Mouse (Mus musculus): ENCODE measurements around the gene Mynn.

Gene Mynn

DNA sequence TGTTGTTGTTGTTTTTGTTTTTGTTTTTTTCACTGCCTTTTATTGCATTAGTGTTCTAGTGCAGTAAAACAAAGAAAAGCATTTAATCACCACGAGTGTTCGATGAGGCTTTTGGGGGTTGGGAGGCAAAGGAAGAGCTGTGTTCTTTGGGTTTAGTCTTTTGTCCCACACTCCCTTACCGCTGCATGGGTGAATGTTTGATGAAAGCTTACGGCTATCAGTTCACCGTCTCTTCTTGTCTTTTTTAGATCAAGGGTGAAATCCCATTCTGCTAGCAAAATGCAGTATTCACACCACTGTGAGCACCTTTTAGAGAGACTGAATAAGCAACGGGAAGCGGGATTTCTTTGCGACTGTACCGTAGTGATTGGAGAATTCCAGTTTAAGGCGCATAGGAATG, 1.4 kb downstream of the Mynn start:
- TF ChIP-seq GATA4 (IDR thresholded peaks at IDR 0.05; ENCODE audit: insufficient replicate concordance, low read length): no peak

DNA sequence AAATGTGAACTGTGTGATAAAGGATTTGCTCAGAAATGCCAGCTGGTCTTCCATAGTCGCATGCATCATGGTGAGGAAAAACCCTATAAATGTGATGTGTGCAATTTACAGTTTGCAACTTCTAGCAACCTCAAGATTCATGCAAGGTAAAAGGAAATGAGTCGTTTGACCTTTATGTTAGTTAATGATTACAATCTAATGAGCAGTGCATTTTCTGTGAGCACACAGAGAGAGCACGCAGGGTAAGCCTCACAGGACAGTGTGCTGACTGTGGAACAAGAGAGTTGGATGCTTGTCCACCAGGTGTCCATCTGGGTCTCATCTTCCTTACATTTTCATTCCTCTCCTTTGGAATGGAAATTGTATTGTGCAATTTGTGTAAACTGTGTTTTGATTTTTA, 7.1 kb downstream of the Mynn start:
- TF ChIP-seq GATA4 (IDR thresholded peaks at IDR 0.05; ENCODE audit: insufficient replicate concordance, low read length): no peak

DNA sequence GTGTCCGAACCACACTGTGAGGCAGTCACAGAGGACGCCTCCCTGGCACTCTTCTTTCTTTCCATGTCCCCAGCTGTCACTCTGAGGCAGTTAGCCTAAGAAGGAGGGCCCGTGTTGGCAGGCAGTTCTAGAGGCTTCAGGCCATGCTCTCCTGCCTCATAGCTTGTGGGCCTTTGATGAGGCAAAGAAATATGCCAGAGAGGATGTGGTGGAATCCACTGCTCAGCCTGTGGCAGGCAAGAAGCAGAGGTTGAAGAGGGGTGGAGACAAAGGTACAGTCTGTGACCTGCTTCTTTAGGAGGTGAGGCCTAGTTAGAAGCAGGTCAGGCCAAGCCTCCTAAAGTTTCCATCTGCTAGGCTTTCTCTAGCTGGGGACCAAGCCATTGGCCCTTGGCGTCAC, 9.1 kb downstream of the Mynn start:
- no peak for TF ChIP-seq GATA4 (IDR thresholded peaks at IDR 0.05; ENCODE audit: insufficient replicate concordance, low read length)

DNA sequence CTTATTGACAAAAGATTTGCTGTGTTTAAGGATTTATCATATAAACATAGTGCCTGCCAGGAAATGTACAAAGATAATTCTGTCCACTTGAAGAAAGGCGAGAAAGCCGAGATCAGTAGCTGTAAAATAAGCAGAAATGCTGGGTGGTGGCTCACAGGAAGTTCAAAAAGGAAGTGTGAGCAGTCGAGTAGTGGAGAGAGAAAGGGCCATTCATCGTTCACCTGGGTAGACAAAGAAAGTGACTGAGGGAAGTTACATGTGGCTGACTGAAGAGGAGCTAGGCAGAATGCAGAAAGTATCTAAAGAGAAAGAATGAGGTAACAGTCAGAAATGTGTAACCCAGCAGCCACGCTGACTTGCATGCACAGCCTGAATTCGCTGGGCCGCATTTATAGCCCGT, 18.3 kb downstream of the Mynn start:
- peak; percentile 42; the same call in 1 of the 2 replicates for TF ChIP-seq GATA4 (IDR thresholded peaks at IDR 0.05; ENCODE audit: insufficient replicate concordance, low read length)

DNA sequence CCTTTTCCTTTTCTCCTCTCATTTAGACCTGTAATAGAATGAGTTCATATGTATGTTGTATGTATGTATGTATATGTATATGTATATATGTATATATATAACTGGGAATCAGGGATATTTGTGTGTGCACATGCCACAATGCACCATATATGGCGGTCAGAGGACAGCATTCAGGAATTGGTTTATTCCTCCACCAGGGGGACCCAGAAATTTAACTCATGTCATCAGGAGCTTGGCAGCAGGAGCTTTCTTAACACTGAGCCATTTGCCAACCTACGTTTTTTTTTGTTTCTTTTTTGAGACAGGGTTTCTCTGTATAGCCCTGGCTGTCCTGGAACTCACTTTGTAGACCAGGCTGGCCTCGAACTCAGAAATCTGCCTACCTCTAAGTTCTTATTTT, 31.8 kb downstream of the Mynn start:
- TF ChIP-seq GATA4 (IDR thresholded peaks at IDR 0.05; ENCODE audit: insufficient replicate concordance, low read length): no peak

DNA sequence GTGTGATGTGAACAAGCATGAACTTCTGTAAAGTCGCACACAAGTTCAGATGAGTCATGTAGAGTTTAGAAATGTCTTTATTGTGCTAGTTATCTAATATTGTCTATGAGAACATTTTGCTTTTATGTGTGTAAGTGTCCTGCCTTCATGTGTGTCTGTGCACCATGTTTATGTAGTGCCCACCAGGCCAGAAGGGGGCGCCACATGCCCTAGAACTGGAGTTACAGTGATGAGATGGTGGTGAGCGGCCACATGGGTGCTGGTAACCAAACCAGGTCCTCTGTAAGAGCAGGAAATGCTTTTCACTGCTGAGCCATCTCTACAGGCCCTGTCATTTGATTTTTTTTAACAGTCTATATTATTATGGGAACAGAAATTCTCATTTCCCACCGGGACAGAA, 33.8 kb downstream of the Mynn start:
- TF ChIP-seq GATA4 (IDR thresholded peaks at IDR 0.05; ENCODE audit: insufficient replicate concordance, low read length): no peak

DNA sequence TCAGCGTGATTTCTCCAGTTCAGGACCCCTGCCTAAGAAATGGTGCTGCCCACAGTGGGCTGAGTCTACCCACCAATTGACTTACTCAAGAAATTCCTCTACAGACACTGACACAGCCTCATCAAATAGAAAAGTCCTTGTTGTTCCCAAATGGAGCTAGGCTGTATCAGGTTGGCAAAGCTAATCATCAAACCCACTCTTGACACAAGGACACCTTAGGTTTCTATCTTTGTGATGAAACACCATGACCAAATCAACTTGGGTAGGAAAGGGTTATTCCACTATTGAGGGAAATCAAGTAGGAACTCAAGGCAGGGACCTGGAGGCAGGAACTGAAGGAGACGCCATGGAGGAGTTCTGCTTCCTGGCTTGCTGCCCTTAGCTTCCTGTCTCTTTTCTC, 42.3 kb downstream of the Mynn start, which contains the start of gene Lrriq4:
Gene Lrriq4 (plus strand): TSS at position 301 of the 400 bp plus-strand sequence.
- no peak for TF ChIP-seq GATA4 (IDR thresholded peaks at IDR 0.05; ENCODE audit: insufficient replicate concordance, low read length)

DNA sequence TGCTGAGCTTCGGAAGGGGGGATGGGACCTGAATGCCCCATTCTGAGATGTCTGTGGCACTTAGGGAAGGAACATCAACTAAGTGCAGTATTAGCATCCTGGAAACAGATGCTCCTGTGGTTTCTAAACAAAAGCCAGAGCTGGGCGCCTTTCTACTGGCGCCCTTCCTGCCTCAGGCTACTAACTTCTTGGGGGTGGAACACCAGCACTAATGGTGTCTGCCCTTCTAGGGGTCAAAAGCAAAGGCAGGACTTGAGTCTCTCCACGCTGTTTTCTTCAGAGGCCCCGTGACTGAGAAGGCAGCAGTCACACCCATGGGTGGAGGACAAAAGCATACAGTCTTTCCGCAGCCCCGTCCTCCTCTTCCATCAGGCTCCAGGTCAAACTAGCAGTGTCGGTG, 44.9 kb downstream of the Mynn start:
- TF ChIP-seq GATA4 (IDR thresholded peaks at IDR 0.05; ENCODE audit: insufficient replicate concordance, low read length): no peak

DNA sequence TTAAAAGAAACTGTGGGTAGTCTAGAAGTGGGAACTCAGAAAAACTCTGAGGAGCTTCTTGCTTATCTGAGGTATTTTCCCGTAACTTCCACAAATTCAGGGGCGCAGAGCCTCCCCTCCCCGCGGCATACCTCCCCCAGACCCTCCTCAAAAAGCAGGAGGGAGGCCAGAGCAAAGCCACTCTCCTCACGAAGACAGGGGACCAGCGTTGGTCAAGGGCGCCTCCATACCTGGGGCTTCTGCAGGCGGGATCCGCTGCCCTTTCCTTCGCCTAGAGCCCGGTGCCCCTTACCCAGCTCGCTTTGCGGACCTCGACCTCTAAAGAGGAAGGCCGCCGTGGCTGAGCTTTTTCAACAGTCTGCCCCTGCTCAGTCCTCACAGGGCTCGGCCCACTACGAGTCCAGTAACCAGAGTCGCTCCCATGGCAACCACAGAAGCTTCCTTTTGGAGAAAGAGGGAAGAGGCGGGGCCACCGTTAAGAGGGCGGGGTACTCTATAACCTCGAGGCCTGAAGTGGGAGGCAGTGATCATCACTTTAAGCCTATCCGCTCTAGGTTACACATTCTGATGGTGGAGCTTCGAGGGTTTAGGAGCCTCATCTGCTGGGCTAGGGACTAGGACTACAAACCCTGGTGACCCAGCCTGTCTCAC, 45.7 kb downstream of the Mynn start, which contains the start of gene Lrrc34:
Gene Lrrc34 (minus strand): TSS at position 430 of the 651 bp plus-strand sequence.
- TF ChIP-seq GATA4 (IDR thresholded peaks at IDR 0.05; ENCODE audit: insufficient replicate concordance, low read length): no peak

DNA sequence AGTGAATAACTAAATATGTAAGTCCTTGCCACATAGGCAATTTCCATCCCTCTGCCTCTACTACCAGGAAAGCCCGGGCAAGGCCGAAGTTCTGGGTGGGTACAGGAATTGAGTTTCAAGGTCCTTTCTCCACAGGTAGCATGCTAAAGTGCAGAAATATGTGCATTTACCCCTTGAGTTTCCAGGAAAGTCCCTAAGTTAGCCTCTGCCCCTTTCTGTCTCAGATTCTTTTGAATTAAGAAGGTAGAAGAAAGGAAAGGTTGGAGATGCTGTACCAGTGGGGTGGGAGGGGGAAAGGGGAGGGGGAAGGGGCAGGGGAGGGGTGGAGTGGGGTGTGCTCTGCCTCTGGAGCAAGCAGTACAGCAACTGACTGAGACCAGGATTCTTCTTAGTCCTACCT, 46.6 kb downstream of the Mynn start:
- no peak for TF ChIP-seq GATA4 (IDR thresholded peaks at IDR 0.05; ENCODE audit: insufficient replicate concordance, low read length)

DNA sequence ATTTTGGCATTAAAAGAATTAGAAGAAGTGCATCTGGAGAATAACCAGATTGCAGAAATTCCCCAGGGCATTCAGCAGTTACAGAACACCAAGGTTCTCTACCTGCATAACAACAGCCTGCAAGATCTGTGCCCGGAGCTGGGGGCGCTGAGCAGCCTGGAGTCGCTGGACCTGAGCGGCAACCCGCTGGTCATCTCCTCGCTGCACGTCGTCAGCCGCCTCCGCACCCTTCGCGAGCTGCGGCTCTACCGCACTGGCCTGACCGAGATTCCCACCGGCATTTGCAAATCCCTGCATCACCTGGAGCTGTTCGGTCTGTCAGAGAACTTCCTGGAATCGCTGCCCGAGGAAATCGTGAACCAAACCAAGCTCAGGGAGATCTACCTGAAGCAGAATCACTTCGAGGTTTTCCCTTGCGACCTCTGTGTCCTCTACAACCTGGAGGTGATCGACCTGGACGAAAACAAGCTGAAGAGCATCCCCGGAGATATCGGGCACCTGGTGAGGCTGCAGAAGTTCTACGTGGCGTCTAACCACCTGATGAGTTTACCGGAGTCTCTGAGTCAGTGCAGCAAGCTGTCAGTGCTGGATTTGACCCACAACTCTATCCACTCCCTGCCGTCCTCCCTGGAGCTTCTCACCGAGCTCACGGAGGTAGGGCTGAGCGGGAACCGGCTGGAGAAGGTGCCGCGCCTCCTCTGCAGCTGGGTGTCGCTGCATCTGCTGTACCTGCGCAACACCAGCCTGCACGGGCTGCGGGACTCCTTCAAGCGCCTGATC, 48.4 kb downstream of the Mynn start:
- TF ChIP-seq GATA4 (IDR thresholded peaks at IDR 0.05; ENCODE audit: insufficient replicate concordance, low read length): no peak

DNA sequence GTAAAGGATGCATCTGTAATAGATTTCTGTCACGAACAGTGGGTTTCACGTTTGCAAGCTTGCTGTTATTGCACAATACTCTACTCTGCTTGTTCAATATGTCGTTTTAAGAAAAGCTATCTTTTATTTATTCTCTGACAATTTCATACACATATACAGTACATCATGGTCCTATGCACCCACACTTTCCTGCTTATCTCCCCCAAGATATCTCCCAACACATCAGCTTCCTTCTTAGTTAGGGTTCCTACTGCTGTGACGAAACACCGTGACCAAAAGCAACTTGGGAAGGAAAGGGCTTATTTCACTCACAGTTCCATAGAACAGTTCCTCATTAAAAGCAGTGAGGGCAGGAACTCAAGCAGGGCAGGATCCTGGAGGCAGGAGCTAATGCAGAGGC, 54.1 kb downstream of the Mynn start:
- no peak for TF ChIP-seq GATA4 (IDR thresholded peaks at IDR 0.05; ENCODE audit: insufficient replicate concordance, low read length)

DNA sequence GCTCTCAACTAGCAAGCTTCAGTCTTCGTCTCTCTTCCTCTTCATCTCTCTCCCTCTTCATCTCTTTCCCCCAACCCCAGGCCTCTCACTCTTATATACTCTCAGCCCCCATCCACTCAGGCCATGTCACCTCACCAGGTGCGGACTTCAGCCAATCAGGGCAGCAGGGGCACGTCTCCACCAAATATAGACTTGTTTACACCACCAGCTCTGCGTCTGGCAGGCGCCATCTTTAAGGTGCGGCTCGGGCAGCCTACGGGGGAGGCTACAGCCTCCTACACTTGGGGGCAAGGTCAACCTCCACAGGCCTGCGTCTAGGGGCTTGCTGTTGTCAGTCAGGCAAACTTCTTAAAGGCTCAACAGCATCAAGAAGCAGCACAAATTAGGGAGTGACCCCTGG, 56.6 kb downstream of the Mynn start:
- TF ChIP-seq GATA4 (IDR thresholded peaks at IDR 0.05; ENCODE audit: insufficient replicate concordance, low read length): no peak

All from liver, adult (tissue).